Mouse (Mus musculus): ENCODE data around the gene Hoxb5. TPM values are rescaled to one million over a fixed set of nuclear protein-coding genes. Genes with fewer than 3 reads are reported as not detected.

Hoxb5 gene
- total and polyA plus RNA-seq, 2 experiments from 2014 or later = 1.5 TPM; not detected in 1

GRCm38 (mm10) chr11:96277151-96278044, 25.7 kb upstream of the Hoxb5 start:
- H3K4me2 ChIP-seq (ENCODE audit: low read depth, low read length, poor library complexity, severe bottlenecking) = no peak overlapping the region
- H3K4me1 ChIP-seq (ENCODE audit: insufficient read depth, low read length) = no peaks in the 10 kb centered on the region
- H3K9ac ChIP-seq (replicated peaks; ENCODE audit: low read length, poor library complexity, severe bottlenecking) = no peak overlapping the region
- peaks cover 92% of the 10 kb centered on the region for H3K27me3 ChIP-seq (ENCODE audit: insufficient read depth, low read length)
- no peak for TF ChIP-seq CTCF (IDR thresholded peaks at IDR 0.05)
- no peak overlapping the region for H3K27ac ChIP-seq (ENCODE audit: low read depth, low read length)
- H3K9me3 ChIP-seq (ENCODE audit: low read length) = no peaks in the 10 kb centered on the region
- no peaks in the 10 kb centered on the region for H3K36me3 ChIP-seq (ENCODE audit: insufficient read depth, low read length)
- ATAC-seq (ENCODE audit: low FRiP score) (no peak), DNase-seq (ENCODE audit: low spot score) (no peak)
- WGBS = 2% methylated on average over 35 of the region's 35 CpGs
- H3K4me3 ChIP-seq (ENCODE audit: low read depth, low read length) = no peak overlapping the region

- Histone ChIP-seq H3K36me3 (ENCODE audit: insufficient read depth, low read length) (no peaks in the 10 kb centered on the region), H3K4me2 (ENCODE audit: low read depth, low read length, poor library complexity, severe bottlenecking) (no peak overlapping the region), H3K27me3 (ENCODE audit: insufficient read depth, low read length) (peaks cover 90% of the 10 kb centered on the region), H3K9ac (replicated peaks; ENCODE audit: low read length, poor library complexity, severe bottlenecking) (no peak overlapping the region), H3K27ac (ENCODE audit: low read depth, low read length) (no peak overlapping the region), H3K4me1 (ENCODE audit: insufficient read depth, low read length) (no peaks in the 10 kb centered on the region), H3K4me3 (ENCODE audit: low read depth, low read length) (no peak overlapping the region), H3K9me3 (ENCODE audit: low read length) (no peaks in the 10 kb centered on the region)
- TF ChIP-seq CTCF (IDR thresholded peaks at IDR 0.05) = no peak
- WGBS = 24% methylated on average over 14 of the region's 14 CpGs
- no peak for DNase-seq (ENCODE audit: low spot score)
- no peak for ATAC-seq (ENCODE audit: low FRiP score)
These were observed 24.8 kb upstream of the Hoxb5 start for GRCm38 (mm10) chr11:96278324-96278723.

GRCm38 (mm10) chr11:96278773-96279172, 24.4 kb upstream of the Hoxb5 start:
- Histone ChIP-seq H3K27me3 (ENCODE audit: insufficient read depth, low read length) (peaks cover 90% of the 10 kb centered on the region), H3K4me3 (ENCODE audit: low read depth, low read length) (no peak overlapping the region), H3K36me3 (ENCODE audit: insufficient read depth, low read length) (no peaks in the 10 kb centered on the region), H3K9me3 (ENCODE audit: low read length) (no peaks in the 10 kb centered on the region), H3K4me2 (ENCODE audit: low read depth, low read length, poor library complexity, severe bottlenecking) (no peak overlapping the region), H3K4me1 (ENCODE audit: insufficient read depth, low read length) (no peaks in the 10 kb centered on the region), H3K9ac (replicated peaks; ENCODE audit: low read length, poor library complexity, severe bottlenecking) (no peak overlapping the region), H3K27ac (ENCODE audit: low read depth, low read length) (no peak overlapping the region)
- DNase-seq (ENCODE audit: low spot score) (peak; percentile 91), ATAC-seq (ENCODE audit: low FRiP score) (no peak)
- peak; percentile 90 for TF ChIP-seq CTCF (IDR thresholded peaks at IDR 0.05)
- WGBS = under 1% methylated on average over 9 of the region's 9 CpGs

- ATAC-seq (ENCODE audit: low FRiP score) (no peak), DNase-seq (ENCODE audit: low spot score) (no peak)
- Histone ChIP-seq H3K4me3 (ENCODE audit: low read depth, low read length) (no peak overlapping the region), H3K27ac (ENCODE audit: low read depth, low read length) (no peak overlapping the region), H3K4me2 (ENCODE audit: low read depth, low read length, poor library complexity, severe bottlenecking) (no peak overlapping the region), H3K9ac (replicated peaks; ENCODE audit: low read length, poor library complexity, severe bottlenecking) (no peak overlapping the region), H3K9me3 (ENCODE audit: low read length) (no peaks in the 10 kb centered on the region), H3K36me3 (ENCODE audit: insufficient read depth, low read length) (no peaks in the 10 kb centered on the region), H3K4me1 (ENCODE audit: insufficient read depth, low read length) (no peaks in the 10 kb centered on the region), H3K27me3 (ENCODE audit: insufficient read depth, low read length) (peaks cover 90% of the 10 kb centered on the region)
- 3% methylated on average over 31 of the region's 31 CpGs for WGBS
- no peak for TF ChIP-seq CTCF (IDR thresholded peaks at IDR 0.05)
These were observed 23.5 kb upstream of the Hoxb5 start for GRCm38 (mm10) chr11:96279421-96280233.

GRCm38 (mm10) chr11:96280399-96281378, 22.4 kb upstream of the Hoxb5 start:
- Histone ChIP-seq H3K4me1 (ENCODE audit: insufficient read depth, low read length) (no peaks in the 10 kb centered on the region), H3K9ac (replicated peaks; ENCODE audit: low read length, poor library complexity, severe bottlenecking) (no peak overlapping the region), H3K27me3 (ENCODE audit: insufficient read depth, low read length) (peaks cover 87% of the 10 kb centered on the region), H3K4me3 (ENCODE audit: low read depth, low read length) (no peak overlapping the region), H3K9me3 (ENCODE audit: low read length) (no peaks in the 10 kb centered on the region), H3K27ac (ENCODE audit: low read depth, low read length) (no peak overlapping the region), H3K36me3 (ENCODE audit: insufficient read depth, low read length) (no peaks in the 10 kb centered on the region), H3K4me2 (ENCODE audit: low read depth, low read length, poor library complexity, severe bottlenecking) (no peak overlapping the region)
- ATAC-seq (ENCODE audit: low FRiP score) = no peak
- DNase-seq (ENCODE audit: low spot score) = no peak
- 6% methylated on average over 8 of the region's 8 CpGs for WGBS
- TF ChIP-seq CTCF (IDR thresholded peaks at IDR 0.05) = no peak
